23 mouse cellular contexts compared by ENCODE assay signal in genomic region chr16:56124045-56124444, GRCm38 (mm10).
A peak's percentile ranks its signal among the peaks of the same experiment; 100 is the strongest.
DNase-seq lines count a peak whose midpoint lies in the region; ATAC-seq and TF ChIP-seq lines count a peak whose summit lies in the region.
"Had no signal": no experiment of that assay in that cellular context is flagged by ENCODE, and none has a peak within 500 bp of the region (broad histone marks: within the 10 kb centered on the region; RNA-seq: fewer than 3 reads in every experiment).

No protein-coding gene starts in this region.

- no peaks in the 10 kb centered on the region for H3K27me3 ChIP-seq in liver, adult 2 months (ENCODE audit: control insufficient read depth, insufficient read depth, low read length)
- H3K27me3 ChIP-seq in liver, embryonic 11.5 days (replicated peaks; ENCODE audit: control insufficient read depth, insufficient read depth, low read length) = no peaks in the 10 kb centered on the region
- H3K27me3 ChIP-seq in liver, embryonic 16.5 days (ENCODE audit: control insufficient read depth, insufficient read depth, low read depth, low read length) = no peaks in the 10 kb centered on the region
- no peaks in the 10 kb centered on the region for H3K27me3 ChIP-seq in C2C12 (ENCODE audit: control insufficient read depth, insufficient read depth, insufficient read length)
- H3K27me3 ChIP-seq: embryonic facial prominence, embryonic 13.5 days; embryonic facial prominence, embryonic 15.5 days; forebrain, embryonic 12.5 days had no signal

- H3K36me3 ChIP-seq in liver, adult 2 months (ENCODE audit: control insufficient read depth, insufficient read depth, low read length) = no peaks in the 10 kb centered on the region
- peaks cover 9% of the 10 kb centered on the region for H3K36me3 ChIP-seq in liver, embryonic 11.5 days (ENCODE audit: control insufficient read depth, insufficient read depth, low read length)
- peaks cover 3% of the 10 kb centered on the region for H3K36me3 ChIP-seq in liver, embryonic 16.5 days (ENCODE audit: control insufficient read depth, insufficient read depth)
- no peaks in the 10 kb centered on the region for H3K36me3 ChIP-seq in C2C12 (ENCODE audit: control insufficient read depth, insufficient read depth)

- no peak for TF ChIP-seq POLR2A in liver, adult 2 months (IDR thresholded peaks at IDR 0.05; ENCODE audit: extremely low read depth, insufficient read depth, low read length)

- 28% methylated on average over 3 of the region's 3 CpGs for WGBS in liver, adult 2 months
- 91% methylated on average over 3 of the region's 3 CpGs for WGBS in liver, embryonic 11.5 days
- 79% methylated on average over 3 of the region's 3 CpGs for WGBS in liver, embryonic 16.5 days (ENCODE audit: insufficient replicate concordance)

- H3K27ac ChIP-seq in liver, adult 2 months (replicated peaks; ENCODE audit: insufficient read depth, low read depth, low read length) = no peak overlapping the region
- H3K27ac ChIP-seq in liver, embryonic 11.5 days (ENCODE audit: low read depth, low read length) = no peak overlapping the region
- H3K27ac ChIP-seq in liver, embryonic 16.5 days (ENCODE audit: low read length) = no peak overlapping the region
- H3K27ac ChIP-seq: embryonic facial prominence, embryonic 13.5 days; embryonic facial prominence, embryonic 15.5 days; forebrain, embryonic 10.5 days; forebrain, embryonic 12.5 days had no signal

- H3K4me2 ChIP-seq in liver, embryonic 11.5 days = no peak overlapping the region
- H3K4me2 ChIP-seq in liver, embryonic 16.5 days (ENCODE audit: low read depth, low read length) = no peak overlapping the region
- H3K4me2 ChIP-seq: embryonic facial prominence, embryonic 13.5 days; embryonic facial prominence, embryonic 15.5 days; forebrain, embryonic 12.5 days had no signal

- ATAC-seq in liver, embryonic 11.5 days (replicated peaks; ENCODE audit: low FRiP score) = no peak
- ATAC-seq in liver, embryonic 16.5 days (ENCODE audit: low read depth) = peak; percentile 54; the same call in 1 of the 2 replicates
- ATAC-seq in inflammation-experienced regulatory T-cells, adult 6 months = no peak
- ATAC-seq: forebrain, embryonic 16.5 days had no signal

- H3ac ChIP-seq in C2C12 (ENCODE audit: control insufficient read depth, insufficient read length, low read depth) = no peak overlapping the region

- no peak overlapping the region for H3K4me3 ChIP-seq in liver, adult 2 months (ENCODE audit: insufficient read depth, low read depth, low read length)
- no peak overlapping the region for H3K4me3 ChIP-seq in liver, embryonic 11.5 days (ENCODE audit: low read depth, low read length)
- no peak overlapping the region for H3K4me3 ChIP-seq in liver, embryonic 16.5 days (ENCODE audit: low read depth, low read length)
- H3K4me3 ChIP-seq in C2C12 (ENCODE audit: insufficient read depth, poor library complexity, severe bottlenecking) = no peak overlapping the region
- H3K4me3 ChIP-seq: embryonic facial prominence, embryonic 13.5 days; embryonic facial prominence, embryonic 15.5 days; erythroblast, embryonic 14.5 days; forebrain, embryonic 10.5 days; forebrain, embryonic 12.5 days had no signal

- H3K9me3 ChIP-seq in liver, embryonic 11.5 days (ENCODE audit: control insufficient read depth, low read length) = no peaks in the 10 kb centered on the region
- H3K9me3 ChIP-seq in liver, embryonic 16.5 days (replicated peaks; ENCODE audit: control insufficient read depth, low read length) = no peaks in the 10 kb centered on the region
- H3K9me3 ChIP-seq: embryonic facial prominence, embryonic 13.5 days; embryonic facial prominence, embryonic 15.5 days; forebrain, embryonic 10.5 days; forebrain, embryonic 12.5 days had no signal

- H3K4me1 ChIP-seq in liver, adult 2 months (ENCODE audit: control insufficient read depth, insufficient read depth, low read length) = peaks cover 2% of the 10 kb centered on the region
- no peaks in the 10 kb centered on the region for H3K4me1 ChIP-seq in liver, embryonic 11.5 days (replicated peaks; ENCODE audit: control insufficient read depth, insufficient read depth, low read length)
- no peaks in the 10 kb centered on the region for H3K4me1 ChIP-seq in liver, embryonic 16.5 days (ENCODE audit: control insufficient read depth, low read depth, low read length)
- H3K4me1 ChIP-seq: embryonic facial prominence, embryonic 13.5 days; embryonic facial prominence, embryonic 15.5 days; forebrain, embryonic 10.5 days; forebrain, embryonic 12.5 days had no signal

- peak; percentile 86 for DNase-seq in liver, adult 2 months (ENCODE audit: extremely low read depth, low read depth, low spot score)
- DNase-seq in liver, embryonic 11.5 days (ENCODE audit: low spot score) = no peak
- no peak for DNase-seq in liver
- DNase-seq: adrenal gland, adult 2 months; adrenal gland, postnatal 10 days; adrenal gland, postnatal 25 days; B cell, adult 2 months; cerebellum, adult 11 months; cerebellum, adult 18-20 months; cerebellum, adult 8-10 months; cerebellum, adult 9-11 months; cerebellum, postnatal 14 days; cerebellum, postnatal 36 days; embryo, embryonic 11 days had no signal

- H3K79me2 ChIP-seq in liver, adult 2 months (ENCODE audit: control insufficient read depth, insufficient read depth, low read length) = no peaks in the 10 kb centered on the region
- no peaks in the 10 kb centered on the region for H3K79me2 ChIP-seq in C2C12 (ENCODE audit: control insufficient read depth, insufficient read depth)

- H3K79me3 ChIP-seq in C2C12 (ENCODE audit: low read depth) = no peaks in the 10 kb centered on the region

- no peak overlapping the region for H3K9ac ChIP-seq in liver, adult 2 months (ENCODE audit: low read depth, low read length)
- H3K9ac ChIP-seq in liver, embryonic 11.5 days (ENCODE audit: low read depth, low read length) = no peak overlapping the region
- no peak overlapping the region for H3K9ac ChIP-seq in liver, embryonic 16.5 days (ENCODE audit: low read depth, low read length)
- H3K9ac ChIP-seq: embryonic facial prominence, embryonic 13.5 days; embryonic facial prominence, embryonic 15.5 days; forebrain, embryonic 12.5 days had no signal

- no peak for TF ChIP-seq CTCF in liver, adult 2 months (IDR thresholded peaks at IDR 0.05; ENCODE audit: low read depth, low read length)
- TF ChIP-seq CTCF in C2C12 (IDR thresholded peaks at IDR 0.05; ENCODE audit: control insufficient read depth, insufficient read depth, insufficient read length) = no peak

TF ChIP-seq in C2C12, 6 proteins besides CTCF, POLR2A, EP300 and RAD21:
- no peak for TF ChIP-seq MYOG (IDR thresholded peaks at IDR 0.05; ENCODE audit: control insufficient read depth, extremely low read depth, insufficient read length)
- no peak for TF ChIP-seq MAX (IDR thresholded peaks at IDR 0.05)
- TF ChIP-seq USF1 (IDR thresholded peaks at IDR 0.05; ENCODE audit: low read depth) = peak; percentile 18
